Mouse (Mus musculus): ENCODE results near the gene Adssl1. TPM values are rescaled to one million over a fixed set of nuclear protein-coding genes. Genes with fewer than 3 reads are reported as not detected.

The Adssl1 gene
- total RNA-seq (2023), result 10 to 100 TPM; 80.1 to 82.2 TPM

DNA sequence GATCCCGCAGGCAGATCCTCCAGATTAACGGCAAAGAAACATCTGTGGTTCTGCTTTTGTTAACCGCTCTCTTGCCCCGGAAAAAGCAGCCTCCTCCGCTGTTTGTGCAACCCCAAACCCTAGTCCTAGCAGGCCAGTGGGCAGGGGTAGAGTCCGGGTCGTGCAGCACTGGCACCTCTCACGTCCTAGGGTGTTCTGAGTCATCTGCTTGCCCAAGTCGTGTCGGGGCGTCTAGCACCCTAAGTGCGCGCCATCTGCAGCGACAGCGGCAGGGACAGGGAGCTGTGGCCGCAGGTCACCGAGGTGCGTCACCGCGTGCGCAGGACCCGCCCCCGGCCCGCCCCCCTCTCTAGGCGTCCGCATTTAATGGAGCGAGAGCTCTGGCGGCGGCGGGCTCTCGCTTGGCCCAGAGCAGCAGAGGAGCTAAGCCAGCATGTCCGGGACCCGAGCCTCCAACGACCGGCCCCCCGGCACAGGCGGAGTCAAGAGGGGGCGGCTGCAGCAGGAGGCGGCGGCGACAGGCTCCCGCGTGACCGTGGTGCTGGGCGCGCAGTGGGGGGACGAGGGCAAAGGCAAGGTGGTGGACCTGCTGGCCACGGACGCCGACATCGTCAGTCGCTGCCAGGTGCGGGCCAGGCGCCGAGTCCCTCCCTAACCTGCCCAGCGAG, at the start of gene Adssl1:
Gene Adssl1, plus strand, starts transcription at position 360 of the 668 bp plus-strand sequence.

DNA sequence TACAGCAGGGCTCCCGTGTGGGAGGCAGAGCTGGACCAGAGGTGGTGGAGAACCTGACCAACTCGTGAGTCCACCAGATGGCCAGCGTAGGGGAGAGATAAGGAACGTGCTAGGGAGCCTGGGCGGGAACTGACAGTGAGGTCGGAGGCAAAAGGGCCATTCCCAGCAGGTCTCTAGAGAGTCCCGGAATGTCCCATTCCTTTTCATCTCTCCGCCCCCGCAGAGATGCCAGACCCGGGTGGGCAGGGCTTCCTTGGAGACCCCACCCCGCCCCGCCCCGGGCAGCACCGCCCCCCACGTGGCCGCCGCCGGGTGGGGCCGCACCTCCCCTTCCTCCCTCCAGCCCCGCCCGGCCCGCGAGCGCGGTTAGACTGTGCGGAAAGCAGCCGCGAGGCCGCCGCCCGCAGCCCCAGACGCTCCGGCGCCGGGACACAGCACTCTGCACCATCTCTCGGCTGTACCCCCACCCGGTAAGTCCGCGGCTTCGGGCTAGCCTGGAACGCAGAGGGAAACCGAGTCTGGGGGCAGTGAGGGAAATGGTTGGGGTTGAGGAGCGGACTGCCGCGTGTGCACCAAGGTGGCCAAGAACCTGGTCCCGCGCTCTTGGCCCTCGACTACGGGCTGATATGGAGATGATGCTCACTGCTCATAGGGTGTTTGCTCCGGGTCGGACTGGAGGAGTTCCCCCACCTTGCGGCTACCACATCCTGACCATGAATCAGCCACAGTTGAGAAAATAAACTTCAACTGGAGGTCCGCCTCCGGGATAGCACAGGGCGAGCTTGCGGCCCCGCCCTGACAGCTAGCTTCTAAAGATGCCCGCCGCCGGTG, 31.2 kb upstream of the Adssl1 start, which contains the start of gene Inf2:
Gene Inf2, plus strand, starts transcription at position 359 of the 831 bp plus-strand sequence.

DNA sequence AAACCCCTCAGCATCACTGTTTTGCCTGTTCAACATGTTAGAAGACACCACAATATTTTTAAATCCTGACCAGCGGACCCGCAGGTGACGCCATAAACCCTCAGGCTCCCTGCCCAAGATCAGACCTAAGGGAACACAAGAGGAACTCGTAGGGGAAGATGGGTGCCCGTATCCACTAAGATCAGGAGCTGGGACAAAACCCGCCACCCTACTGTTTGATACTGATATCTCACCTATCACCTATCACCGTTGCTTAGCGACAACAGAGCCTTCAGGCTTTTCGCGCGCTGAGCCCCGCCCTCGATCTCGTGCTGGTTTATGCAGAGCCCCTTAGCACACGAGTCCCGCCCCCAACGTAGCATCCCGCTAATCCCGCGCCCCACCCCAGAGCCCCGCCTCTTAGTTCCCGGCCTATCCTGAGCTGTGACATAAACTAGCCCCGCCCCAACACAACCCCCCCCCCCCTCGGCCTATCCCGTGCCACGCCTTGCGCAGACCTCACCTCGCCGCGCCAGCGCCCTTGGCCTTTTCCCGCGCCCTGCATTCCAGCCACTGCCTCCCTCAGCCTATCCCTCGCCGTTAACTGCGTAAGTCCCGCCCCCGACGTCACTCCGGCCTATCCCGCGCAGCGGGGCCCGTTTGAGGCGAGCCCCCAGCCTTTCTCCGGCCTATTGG, 24.5 kb downstream of the Adssl1 start, which contains the start of gene Siva1:
Gene Siva1, plus strand, starts transcription at position 500 of the 675 bp plus-strand sequence.

DNA sequence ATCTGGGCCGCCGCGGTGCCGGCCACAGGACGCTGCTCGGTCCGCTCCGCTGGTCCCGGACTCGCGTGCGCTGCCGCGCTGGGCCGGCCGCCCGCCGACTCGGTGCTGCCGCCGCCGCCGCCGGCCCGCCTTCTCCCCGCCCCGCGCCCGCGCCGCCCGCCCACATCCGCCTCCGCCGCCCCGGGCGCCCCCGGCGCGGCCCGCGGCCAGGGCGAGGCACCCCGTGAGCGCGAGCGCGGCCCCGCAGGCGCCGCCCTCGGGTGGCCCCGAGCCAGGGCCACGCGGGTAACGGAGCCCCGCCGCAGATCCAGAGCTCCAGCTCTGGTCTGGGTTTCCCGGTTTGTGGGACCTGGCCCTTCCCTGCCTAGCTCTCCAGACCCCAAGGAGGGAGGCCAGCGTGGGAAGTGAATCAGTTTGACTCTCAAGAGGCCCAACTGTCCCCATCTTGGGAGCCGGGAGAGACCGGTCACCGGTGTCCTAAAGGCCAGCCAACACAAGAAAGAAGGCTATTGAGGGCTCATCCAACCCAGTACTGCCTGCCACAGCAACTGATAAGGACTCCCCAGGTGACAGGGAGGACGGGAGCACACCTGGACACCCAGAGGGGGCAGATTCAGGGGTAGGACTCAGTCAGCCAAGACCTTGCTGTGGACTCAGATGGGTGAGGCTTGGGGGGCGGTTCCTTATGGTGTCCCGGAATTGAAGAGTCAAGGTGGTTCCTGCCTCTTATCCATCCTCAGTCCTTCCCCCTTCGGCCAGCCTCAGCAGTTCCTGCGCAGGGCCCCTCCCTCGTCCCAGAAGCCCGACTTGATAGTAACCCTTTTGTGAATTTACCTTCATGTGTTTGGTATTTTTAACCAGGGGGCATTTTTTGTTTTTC, 54.5 kb downstream of the Adssl1 start, which contains the start of gene Akt1:
Gene Akt1, minus strand, starts transcription at position 753 of the 880 bp plus-strand sequence.

DNA sequence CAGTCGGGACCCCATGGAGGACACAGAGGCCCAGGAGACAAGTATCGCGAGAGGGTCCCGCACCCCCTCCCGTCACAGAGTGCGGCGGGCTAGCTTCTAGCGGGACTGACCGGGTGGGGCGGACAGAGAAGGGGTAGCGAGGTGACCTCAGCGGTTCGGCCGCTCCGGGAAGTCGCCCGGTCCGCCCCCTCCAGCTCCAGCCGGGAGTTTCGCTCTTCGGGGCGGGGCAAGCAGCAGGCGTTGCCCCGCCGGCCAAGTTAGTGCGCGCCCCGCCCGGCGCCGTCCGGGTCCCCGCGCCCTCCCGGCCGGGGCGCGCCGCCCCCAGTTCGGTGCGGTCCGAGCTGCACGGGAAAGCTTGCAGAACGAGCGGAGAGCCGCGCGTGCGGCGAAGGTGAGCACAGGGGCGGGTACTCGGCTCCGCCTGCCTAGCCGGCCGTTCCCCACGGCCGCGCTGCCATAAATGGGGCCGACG, 58.7 kb downstream of the Adssl1 start, which contains the start of gene Zbtb42:
Gene Zbtb42, plus strand, starts transcription at position 274 of the 472 bp plus-strand sequence.

Other genes starting within 250 kb of the Adssl1 start
- not detected for gene A530016L24Rik, start 130.6 kb upstream of the Adssl1 start, total RNA-seq (2023)
- not detected for gene Tmem179, start 103.3 kb upstream of the Adssl1 start, total RNA-seq (2023)
- gene Inf2, start 31.3 kb upstream of the Adssl1 start, total RNA-seq (2023), result 10 to 100 TPM; 36.0 to 53.4 TPM
- 10 to 100 TPM; 40.4 to 44.3 TPM for gene Siva1, start 24.6 kb downstream of the Adssl1 start, total RNA-seq (2023)
- gene Akt1, start 54.8 kb downstream of the Adssl1 start, total RNA-seq (2023), result 100 to 1,000 TPM; 181 to 197 TPM
- 10 to 100 TPM; 18.4 to 19.4 TPM for gene Zbtb42, start 58.8 kb downstream of the Adssl1 start, total RNA-seq (2023)
- gene Cep170b, start 100.4 kb downstream of the Adssl1 start, total RNA-seq (2023), result 1 to 10 TPM in 1 of 2 experiments, under 1 TPM in 1; 0.80 to 1.0 TPM
- 100 to 1,000 TPM; 228 to 351 TPM for gene Pld4, start 140.6 kb downstream of the Adssl1 start, total RNA-seq (2023)
- gene Ahnak2, start 182.6 kb downstream of the Adssl1 start, total RNA-seq (2023), result under 1 TPM; 0.47 to 0.53 TPM
- 1 to 10 TPM in 1 of 2 experiments, under 1 TPM in 1; 1.00 to 1.1 TPM for gene Clba1, start 188.9 kb downstream of the Adssl1 start, total RNA-seq (2023)
- gene Cdca4, start 209.4 kb downstream of the Adssl1 start, total RNA-seq (2023), result 10 to 100 TPM; 30.8 to 38.3 TPM
- 10 to 100 TPM; 25.5 to 28.0 TPM for gene Gpr132, start 248.2 kb downstream of the Adssl1 start, total RNA-seq (2023)

Data from neutrophil, adult 59 days (primary cell).